Mouse (Mus musculus): ENCODE data around the gene Epn2. TPM values are rescaled to one million over a fixed set of nuclear protein-coding genes. Genes with fewer than 3 reads are reported as not detected.

Epn2 gene
- total and polyA plus RNA-seq, 2 experiments from 2014 or later: 74.3 to 74.9 TPM

DNA sequence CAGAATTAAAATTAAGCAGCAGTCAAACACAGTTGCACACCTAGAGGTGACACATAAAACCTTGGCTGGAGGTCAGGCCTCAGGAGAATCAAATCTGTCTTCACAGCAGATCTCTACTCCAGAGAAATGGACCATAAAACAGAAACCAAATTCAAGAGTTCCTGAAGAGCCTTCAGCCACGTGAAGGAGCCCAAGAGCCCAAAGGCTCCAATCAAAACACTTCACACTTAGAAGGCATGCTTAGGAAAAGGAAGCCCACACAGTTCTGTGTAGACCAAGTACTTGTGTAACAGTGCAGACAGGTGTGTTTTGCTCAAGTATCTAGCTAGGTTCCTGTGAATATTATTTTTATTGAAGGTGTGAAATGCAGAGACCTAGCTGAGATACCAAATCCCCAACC is 44.0 kb downstream of the Epn2 start:
- Histone ChIP-seq H3K27ac (ENCODE audit: low read depth, low read length) (no peak overlapping the region), H3K36me3 (ENCODE audit: insufficient read depth, low read length) (peaks cover 24% of the 10 kb centered on the region), H3K4me2 (ENCODE audit: low read depth, low read length, poor library complexity, severe bottlenecking) (no peak overlapping the region), H3K9ac (replicated peaks; ENCODE audit: low read length, poor library complexity, severe bottlenecking) (no peak overlapping the region), H3K4me3 (ENCODE audit: low read depth, low read length) (no peak overlapping the region), H3K4me1 (ENCODE audit: insufficient read depth, low read length) (no peaks in the 10 kb centered on the region), H3K9me3 (ENCODE audit: low read length) (no peaks in the 10 kb centered on the region), H3K27me3 (ENCODE audit: insufficient read depth, low read length) (no peaks in the 10 kb centered on the region)
- WGBS: 64% methylated on average over 1 of the region's 1 CpGs
- TF ChIP-seq CTCF (IDR thresholded peaks at IDR 0.05): no peak
- no peak for DNase-seq (ENCODE audit: low spot score)
- ATAC-seq (ENCODE audit: low FRiP score): no peak

DNA sequence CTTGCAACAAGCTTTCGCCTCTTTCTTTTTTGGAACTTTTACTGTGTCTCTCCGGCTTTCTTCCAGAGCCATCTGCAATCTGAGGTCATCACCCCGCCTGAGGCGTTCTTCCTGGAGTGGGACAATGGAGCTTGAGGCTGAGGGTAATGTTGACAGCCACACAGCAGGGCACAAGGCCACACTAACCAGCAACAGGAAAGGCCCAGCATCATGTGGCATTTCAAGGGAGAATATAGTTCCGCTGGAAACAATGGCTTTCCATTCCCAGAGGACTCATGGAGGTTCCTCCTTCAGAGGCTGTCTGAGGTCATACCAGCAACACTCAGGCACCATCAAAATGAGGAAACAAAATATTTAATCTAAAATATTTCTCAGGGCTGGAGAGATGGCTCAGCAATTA is 45.9 kb downstream of the Epn2 start:
- Histone ChIP-seq H3K9me3 (ENCODE audit: low read length) (no peaks in the 10 kb centered on the region), H3K9ac (replicated peaks; ENCODE audit: low read length, poor library complexity, severe bottlenecking) (no peak overlapping the region), H3K27me3 (ENCODE audit: insufficient read depth, low read length) (no peaks in the 10 kb centered on the region), H3K4me3 (ENCODE audit: low read depth, low read length) (no peak overlapping the region), H3K4me1 (ENCODE audit: insufficient read depth, low read length) (no peaks in the 10 kb centered on the region), H3K27ac (ENCODE audit: low read depth, low read length) (no peak overlapping the region), H3K36me3 (ENCODE audit: insufficient read depth, low read length) (peaks cover 19% of the 10 kb centered on the region; the same call in 1 of the 2 replicates), H3K4me2 (ENCODE audit: low read depth, low read length, poor library complexity, severe bottlenecking) (no peak overlapping the region)
- WGBS: 83% methylated on average over 5 of the region's 5 CpGs
- no peak for DNase-seq (ENCODE audit: low spot score)
- no peak for TF ChIP-seq CTCF (IDR thresholded peaks at IDR 0.05)
- no peak for ATAC-seq (ENCODE audit: low FRiP score)

DNA sequence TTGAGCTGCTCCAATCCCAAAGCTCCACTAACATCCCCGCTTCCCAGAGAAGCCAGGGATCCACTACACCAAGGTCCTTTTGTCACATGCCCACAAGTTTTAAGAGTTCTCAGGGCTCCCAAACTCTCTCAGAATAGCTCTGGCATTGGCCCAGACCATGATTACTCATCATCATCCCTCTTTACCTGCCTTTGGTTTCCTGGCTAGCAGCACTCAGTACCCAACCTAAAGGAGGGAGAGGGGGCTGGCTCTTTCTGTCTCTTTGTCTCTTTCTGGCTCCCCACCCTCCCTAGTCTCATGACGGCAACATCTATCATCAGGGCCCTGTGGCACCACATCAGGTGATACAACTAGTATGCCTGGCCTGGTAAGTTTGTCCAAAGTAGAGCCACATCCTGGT is 46.7 kb downstream of the Epn2 start:
- Histone ChIP-seq H3K4me3 (ENCODE audit: low read depth, low read length) (no peak overlapping the region), H3K4me1 (ENCODE audit: insufficient read depth, low read length) (no peaks in the 10 kb centered on the region), H3K9ac (replicated peaks; ENCODE audit: low read length, poor library complexity, severe bottlenecking) (no peak overlapping the region), H3K36me3 (ENCODE audit: insufficient read depth, low read length) (peaks cover 16% of the 10 kb centered on the region; the same call in 1 of the 2 replicates), H3K27ac (ENCODE audit: low read depth, low read length) (no peak overlapping the region), H3K4me2 (ENCODE audit: low read depth, low read length, poor library complexity, severe bottlenecking) (no peak overlapping the region), H3K9me3 (ENCODE audit: low read length) (no peaks in the 10 kb centered on the region), H3K27me3 (ENCODE audit: insufficient read depth, low read length) (no peaks in the 10 kb centered on the region)
- WGBS: 89% methylated on average over 2 of the region's 2 CpGs
- no peak for TF ChIP-seq CTCF (IDR thresholded peaks at IDR 0.05)
- no peak for DNase-seq (ENCODE audit: low spot score)
- ATAC-seq (ENCODE audit: low FRiP score): no peak

DNA sequence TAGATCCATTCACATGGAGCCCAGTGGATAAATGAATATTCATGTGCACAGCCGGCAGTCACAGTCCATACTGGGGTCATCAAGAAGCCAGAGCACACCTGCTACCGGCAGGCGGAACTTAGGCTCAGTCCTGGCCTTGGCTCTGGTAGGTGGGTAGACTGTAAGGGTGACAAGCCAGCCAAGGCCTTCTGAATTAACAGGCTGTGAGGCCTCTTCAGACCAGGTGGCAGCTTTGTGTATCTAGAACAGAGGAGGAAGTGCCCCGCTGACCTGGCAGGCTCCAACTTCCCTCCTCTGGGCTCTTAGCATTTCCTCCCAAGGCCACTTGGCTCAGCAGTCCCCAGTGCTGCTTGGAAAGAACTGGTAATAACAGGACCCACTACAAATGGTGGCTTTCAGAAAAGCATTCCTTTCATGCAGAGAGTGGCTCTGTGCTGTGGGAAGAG is 50.2 kb downstream of the Epn2 start:
- Histone ChIP-seq H3K9me3 (ENCODE audit: low read length) (no peaks in the 10 kb centered on the region), H3K36me3 (ENCODE audit: insufficient read depth, low read length) (peaks cover 7% of the 10 kb centered on the region; the same call in 1 of the 2 replicates), H3K4me3 (ENCODE audit: low read depth, low read length) (no peak overlapping the region), H3K27me3 (ENCODE audit: insufficient read depth, low read length) (no peaks in the 10 kb centered on the region), H3K27ac (ENCODE audit: low read depth, low read length) (peak overlapping the region; percentile 51; the same call in 1 of the 2 replicates), H3K4me1 (ENCODE audit: insufficient read depth, low read length) (no peaks in the 10 kb centered on the region), H3K4me2 (ENCODE audit: low read depth, low read length, poor library complexity, severe bottlenecking) (no peak overlapping the region), H3K9ac (replicated peaks; ENCODE audit: low read length, poor library complexity, severe bottlenecking) (no peak overlapping the region)
- ATAC-seq (ENCODE audit: low FRiP score) (peak; percentile 60), DNase-seq (ENCODE audit: low spot score) (peak; percentile 61)
- WGBS: 25% methylated on average over 4 of the region's 4 CpGs
- TF ChIP-seq CTCF (IDR thresholded peaks at IDR 0.05): no peak

DNA sequence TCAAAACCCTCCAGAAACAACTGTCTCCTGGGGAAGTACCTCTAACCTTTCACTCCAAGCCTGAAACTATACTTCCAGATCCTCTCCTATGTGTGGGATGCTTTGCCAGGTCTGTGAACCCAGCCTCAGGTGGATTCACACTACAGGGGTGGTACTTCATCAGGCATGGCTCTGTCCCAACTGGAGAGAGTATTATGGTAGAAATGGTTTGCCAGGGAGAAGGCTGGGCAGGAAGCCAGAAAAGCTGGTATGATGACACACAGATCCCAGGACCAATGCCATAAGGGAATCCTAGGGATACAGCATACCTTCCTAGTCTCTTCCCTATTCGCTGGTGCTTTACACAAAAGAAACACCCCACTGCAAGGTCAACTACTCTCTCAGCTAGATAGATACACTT is 52.6 kb downstream of the Epn2 start:
- H3K27me3 ChIP-seq (ENCODE audit: insufficient read depth, low read length): no peaks in the 10 kb centered on the region
- no peaks in the 10 kb centered on the region for H3K9me3 ChIP-seq (ENCODE audit: low read length)
- WGBS: 83% methylated on average over 1 of the region's 1 CpGs
- H3K27ac ChIP-seq (ENCODE audit: low read depth, low read length): no peak overlapping the region
- DNase-seq (ENCODE audit: low spot score) (no peak), ATAC-seq (ENCODE audit: low FRiP score) (no peak)
- no peak overlapping the region for H3K9ac ChIP-seq (replicated peaks; ENCODE audit: low read length, poor library complexity, severe bottlenecking)
- peaks cover 11% of the 10 kb centered on the region; the same call in 1 of the 2 replicates for H3K36me3 ChIP-seq (ENCODE audit: insufficient read depth, low read length)
- H3K4me2 ChIP-seq (ENCODE audit: low read depth, low read length, poor library complexity, severe bottlenecking): no peak overlapping the region
- no peak overlapping the region for H3K4me3 ChIP-seq (ENCODE audit: low read depth, low read length)
- TF ChIP-seq CTCF (IDR thresholded peaks at IDR 0.05): no peak
- H3K4me1 ChIP-seq (ENCODE audit: insufficient read depth, low read length): no peaks in the 10 kb centered on the region

DNA sequence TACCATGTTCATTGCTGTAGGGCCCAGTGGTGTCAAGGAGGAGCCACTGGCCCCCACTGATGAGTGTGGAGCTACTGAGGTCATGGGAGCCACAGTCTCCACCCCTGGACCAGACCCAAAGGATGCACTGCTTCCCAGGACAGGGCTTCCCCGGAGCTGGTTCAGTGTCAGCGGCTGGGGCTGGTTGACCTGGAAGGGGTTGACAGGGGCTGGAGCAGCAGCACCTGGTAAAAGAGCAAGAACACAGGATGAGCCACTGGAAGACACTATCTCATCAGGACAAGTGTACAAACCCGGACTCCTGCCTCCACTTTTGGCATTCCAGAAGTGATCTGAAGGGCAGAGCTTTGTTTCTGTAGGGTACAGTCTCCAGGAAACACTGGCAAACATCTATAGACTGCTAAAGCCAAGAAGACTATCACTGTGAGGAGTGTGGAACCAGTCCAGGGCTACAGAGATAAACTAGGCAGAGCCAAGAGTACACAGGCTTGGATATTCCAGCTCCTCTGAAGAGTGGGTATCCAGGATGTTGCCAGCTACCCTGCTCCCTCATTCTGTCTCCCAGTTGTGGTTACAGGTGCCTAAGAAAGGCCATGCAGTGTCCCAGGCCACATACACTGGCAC is 59.9 kb downstream of the Epn2 start:
- no peaks in the 10 kb centered on the region for H3K27me3 ChIP-seq (ENCODE audit: insufficient read depth, low read length)
- no peak overlapping the region for H3K27ac ChIP-seq (ENCODE audit: low read depth, low read length)
- no peak overlapping the region for H3K4me3 ChIP-seq (ENCODE audit: low read depth, low read length)
- ATAC-seq (ENCODE audit: low FRiP score) (no peak), DNase-seq (ENCODE audit: low spot score) (no peak)
- peaks cover 49% of the 10 kb centered on the region for H3K36me3 ChIP-seq (ENCODE audit: insufficient read depth, low read length)
- 91% methylated on average over 3 of the region's 3 CpGs for WGBS
- no peak for TF ChIP-seq CTCF (IDR thresholded peaks at IDR 0.05)
- H3K9ac ChIP-seq (replicated peaks; ENCODE audit: low read length, poor library complexity, severe bottlenecking): no peak overlapping the region
- no peak overlapping the region for H3K4me2 ChIP-seq (ENCODE audit: low read depth, low read length, poor library complexity, severe bottlenecking)
- no peaks in the 10 kb centered on the region for H3K4me1 ChIP-seq (ENCODE audit: insufficient read depth, low read length)
- no peaks in the 10 kb centered on the region for H3K9me3 ChIP-seq (ENCODE audit: low read length)

Measured in midbrain, postnatal 0 days (tissue).